Mouse (Mus musculus): ENCODE results near the gene Mrgpra2a. TPM values are rescaled to one million over a fixed set of nuclear protein-coding genes. Genes with fewer than 3 reads are reported as not detected.

Gene Mrgpra2a
- polyA plus RNA-seq, 1 experiment, result not detected

DNA sequence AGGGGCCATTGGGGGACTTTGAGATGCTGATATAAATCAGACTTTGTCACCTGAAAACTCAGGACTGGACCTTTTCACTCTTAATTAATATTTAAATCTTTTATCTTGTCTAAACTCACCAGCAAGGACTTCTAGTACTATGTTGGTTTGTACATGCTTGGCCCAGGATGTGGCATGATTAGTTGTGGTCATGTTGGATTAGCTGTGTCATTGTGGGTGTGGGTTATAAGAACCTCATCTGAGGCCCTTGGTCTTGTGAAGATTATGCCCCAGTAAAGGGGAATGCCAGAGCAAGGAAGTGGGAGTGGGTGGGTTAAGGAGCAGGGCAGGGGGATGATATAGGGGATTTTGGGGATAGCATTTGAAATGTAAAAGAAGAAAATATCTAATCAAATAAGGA lies 50.8 kb downstream of the Mrgpra2a start:
- Histone ChIP-seq H3K9me3 (ENCODE audit: control insufficient read depth, low read length) (no peaks in the 10 kb centered on the region; the same call in 1 of the 2 replicates), H3K4me3 (replicated peaks) (no peak overlapping the region), H3K36me3 (ENCODE audit: control insufficient read depth) (no peaks in the 10 kb centered on the region), H3K27me3 (ENCODE audit: control insufficient read depth) (no peaks in the 10 kb centered on the region), H3K4me1 (ENCODE audit: control insufficient read depth) (no peaks in the 10 kb centered on the region)
- no peak for TF ChIP-seq TAL1 (IDR thresholded peaks at IDR 0.05; ENCODE audit: low read length)
- no peak for TF ChIP-seq GATA1 (IDR thresholded peaks at IDR 0.05; ENCODE audit: low read length)

Other genes with a start within 250 kb of the Mrgpra2a start
- not detected in 2 replicates for gene Mrgpra6, start 247.2 kb downstream of the Mrgpra2a start, polyA plus RNA-seq (2012)
- gene Mrgpra9, start 199.3 kb downstream of the Mrgpra2a start, polyA plus RNA-seq (2012), result not detected in 2 replicates
- not detected in 2 replicates for gene Mrgpra1, start 97.9 kb downstream of the Mrgpra2a start, polyA plus RNA-seq (2012)
- gene Mrgpra2b, start 76.7 kb upstream of the Mrgpra2a start, polyA plus RNA-seq (2012), result not detected in 2 replicates
- gene Mrgpra3, start 149.2 kb upstream of the Mrgpra2a start, polyA plus RNA-seq (2012), result not detected in 2 replicates

Measured in erythroblast, embryonic 14.5 days (primary cell).